Mouse (Mus musculus): ENCODE measurements around the gene D130043K22Rik. TPM values are rescaled to one million over a fixed set of nuclear protein-coding genes. Genes with fewer than 3 reads are reported as not detected.
"Not testable (repeated sequence)": the region's sequence is repeated elsewhere in the genome, so short reads cannot be mapped to it uniquely, and the experiment has no call there.

Gene D130043K22Rik
- total and polyA plus RNA-seq, 3 experiments = 0.55 TPM; not detected in 2

DNA sequence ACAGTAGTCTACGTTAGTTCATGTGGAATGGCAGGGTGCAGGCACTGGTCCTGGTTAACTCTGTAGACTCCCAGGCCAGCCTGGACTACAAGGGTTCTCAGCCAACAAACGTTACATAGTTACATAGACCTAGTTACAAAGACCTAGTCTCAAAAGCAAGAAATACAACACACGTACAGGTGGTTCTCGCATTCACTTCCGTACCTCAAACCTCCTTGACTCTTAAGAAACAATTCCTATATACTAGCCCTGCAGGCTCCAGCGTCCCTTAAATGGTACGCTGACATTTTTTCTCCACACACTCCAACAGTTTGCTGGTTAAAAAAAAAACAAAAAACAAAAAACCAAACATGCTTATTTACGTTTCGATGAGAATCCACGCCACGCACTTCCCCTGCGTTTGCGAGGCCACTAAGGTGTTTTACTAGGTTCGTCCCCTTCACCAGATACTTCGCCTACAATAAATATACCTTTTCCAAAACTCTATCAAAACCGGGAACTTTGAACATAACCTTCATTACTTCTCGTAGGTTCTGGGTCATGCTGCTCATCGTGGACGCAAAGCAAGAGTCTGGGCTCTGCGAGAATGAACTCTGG, 14.1 kb upstream of the D130043K22Rik start:
- H3K4me1 ChIP-seq (ENCODE audit: insufficient read depth, low read depth, low read length) = peaks cover 21% of the 10 kb centered on the region
- DNase-seq (ENCODE audit: low spot score) (no peak), ATAC-seq (ENCODE audit: extremely low read depth, insufficient number of reproducible peaks, low FRiP score, poor library complexity, severe bottlenecking) (no peak)
- peaks cover 42% of the 10 kb centered on the region for H3K36me3 ChIP-seq (replicated peaks)
- no peaks in the 10 kb centered on the region for H3K9me3 ChIP-seq (replicated peaks)
- H3K4me3 ChIP-seq (ENCODE audit: low read depth, low read length) = peak overlapping the region; percentile 96
- TF ChIP-seq CTCF (IDR thresholded peaks at IDR 0.05; ENCODE audit: low read depth, low read length) (no peak), POLR2AphosphoS5 (IDR thresholded peaks at IDR 0.05; ENCODE audit: insufficient replicate concordance, low read depth, low read length) (no peak), GATA2 (IDR thresholded peaks at IDR 0.05; ENCODE audit: borderline replicate concordance, low read depth, low read length) (no peak), GATA1 (IDR thresholded peaks at IDR 0.05; ENCODE audit: borderline replicate concordance, low read length) (no peak), TAL1 (conservative IDR thresholded peaks at IDR 0.05; ENCODE audit: low read depth, low read length) (no peak)
- H3K27me3 ChIP-seq (ENCODE audit: insufficient read depth, low read length) = no peaks in the 10 kb centered on the region

DNA sequence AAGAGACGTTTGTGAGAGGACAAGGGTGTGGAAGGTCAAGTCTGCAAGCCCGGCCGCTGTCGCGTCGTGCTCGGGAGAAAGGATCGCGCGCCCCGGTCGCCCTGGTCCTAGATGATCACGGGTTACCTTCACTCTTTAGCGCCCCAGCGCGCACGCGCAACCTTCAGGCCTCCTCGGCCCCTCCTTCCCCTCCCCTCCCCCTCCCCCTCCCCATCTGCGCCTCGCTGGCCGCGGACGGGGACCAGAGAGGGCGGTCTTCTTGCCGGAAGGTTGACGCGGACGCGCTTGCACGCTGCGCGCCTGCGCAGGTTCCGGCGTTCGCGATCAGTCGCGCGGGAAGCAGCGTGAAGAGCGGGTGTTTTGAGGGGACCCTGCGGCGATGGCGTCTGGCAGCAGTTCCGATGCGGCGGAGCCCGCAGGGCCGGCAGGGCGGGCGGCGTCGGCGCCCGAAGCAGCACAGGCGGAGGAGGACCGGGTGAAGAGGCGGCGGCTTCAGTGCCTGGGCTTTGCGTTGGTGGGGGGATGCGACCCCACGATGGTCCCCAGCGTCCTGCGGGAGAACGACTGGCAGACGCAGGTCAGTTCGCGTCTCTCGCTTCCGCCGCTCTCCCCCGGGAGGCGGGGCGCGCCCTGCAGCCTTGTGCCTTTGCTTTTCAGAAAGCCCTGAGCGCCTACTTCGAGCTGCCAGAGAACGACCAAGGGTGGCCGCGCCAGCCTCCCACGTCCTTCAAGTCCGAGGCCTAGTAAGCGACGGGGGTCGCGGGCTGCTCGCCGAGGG, 13.4 kb upstream of the D130043K22Rik start, which contains the start of the genes Acot13 and Tdp2:
Acot13 (minus strand) TSS at position 188 of the 778 bp plus-strand sequence.
Tdp2 (plus strand) TSS at position 327 of the 778 bp plus-strand sequence.
- Histone ChIP-seq H3K9me3 (replicated peaks) (no peaks in the 10 kb centered on the region), H3K4me3 (ENCODE audit: low read depth, low read length) (peak within 1 kb of the TSS; percentile 96), H3K27me3 (ENCODE audit: insufficient read depth, low read length) (no peaks in the 10 kb centered on the region), H3K4me1 (ENCODE audit: insufficient read depth, low read depth, low read length) (peaks cover 25% of the 10 kb centered on the region), H3K36me3 (replicated peaks) (peaks cover 43% of the 10 kb centered on the region)
- DNase-seq (ENCODE audit: low spot score) (peak; percentile 93), ATAC-seq (ENCODE audit: extremely low read depth, insufficient number of reproducible peaks, low FRiP score, poor library complexity, severe bottlenecking) (peak; percentile 66)
- TF ChIP-seq GATA1 (IDR thresholded peaks at IDR 0.05; ENCODE audit: borderline replicate concordance, low read length) (no peak), GATA2 (IDR thresholded peaks at IDR 0.05; ENCODE audit: borderline replicate concordance, low read depth, low read length) (no peak), POLR2AphosphoS5 (IDR thresholded peaks at IDR 0.05; ENCODE audit: insufficient replicate concordance, low read depth, low read length) (no peak), CTCF (IDR thresholded peaks at IDR 0.05; ENCODE audit: low read depth, low read length) (no peak), TAL1 (conservative IDR thresholded peaks at IDR 0.05; ENCODE audit: low read depth, low read length) (no peak)

DNA sequence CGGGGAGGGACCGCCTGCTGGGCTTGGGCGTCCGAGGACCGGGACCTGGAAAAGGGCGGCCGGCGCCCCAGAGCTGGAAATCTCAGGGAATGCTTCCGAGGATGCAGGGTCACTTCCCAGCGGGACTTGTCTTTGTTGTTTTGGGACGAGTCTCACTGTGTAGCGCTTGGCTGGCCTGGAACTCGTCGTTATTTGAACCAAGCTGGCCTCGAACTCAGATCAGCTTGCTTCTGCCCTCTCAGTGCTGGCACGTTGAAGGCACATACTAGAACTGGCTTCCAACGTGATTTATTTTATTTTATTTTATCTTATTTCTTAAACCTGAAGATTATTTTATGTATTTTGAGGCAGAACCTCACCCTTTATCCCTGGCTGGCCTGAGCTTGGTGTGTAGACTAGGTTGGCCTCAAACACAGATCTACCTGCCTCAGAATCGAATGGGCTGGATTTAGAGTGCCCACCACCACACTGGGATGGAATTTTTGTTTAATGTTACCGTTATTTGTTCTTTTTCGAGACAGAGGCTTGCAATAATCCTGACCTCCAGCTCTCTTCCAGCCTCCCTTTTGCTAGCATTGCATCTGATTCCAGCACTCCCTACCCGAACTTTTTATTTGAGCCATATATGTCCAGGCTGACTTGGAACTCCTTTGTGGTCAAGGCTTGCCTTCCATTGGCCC, 12.7 kb upstream of the D130043K22Rik start:
- no peak for TF ChIP-seq CTCF (IDR thresholded peaks at IDR 0.05; ENCODE audit: low read depth, low read length)
- TF ChIP-seq POLR2AphosphoS5 (IDR thresholded peaks at IDR 0.05; ENCODE audit: insufficient replicate concordance, low read depth, low read length) = no peak
- no peak for TF ChIP-seq GATA2 (IDR thresholded peaks at IDR 0.05; ENCODE audit: borderline replicate concordance, low read depth, low read length)
- TF ChIP-seq GATA1 (IDR thresholded peaks at IDR 0.05; ENCODE audit: borderline replicate concordance, low read length) = no peak
- TF ChIP-seq TAL1 (conservative IDR thresholded peaks at IDR 0.05; ENCODE audit: low read depth, low read length) = no peak
- Histone ChIP-seq H3K4me1 (ENCODE audit: insufficient read depth, low read depth, low read length) (peaks cover 27% of the 10 kb centered on the region), H3K36me3 (replicated peaks) (peaks cover 41% of the 10 kb centered on the region), H3K4me3 (ENCODE audit: low read depth, low read length) (peak overlapping the region; percentile 96), H3K27me3 (ENCODE audit: insufficient read depth, low read length) (no peaks in the 10 kb centered on the region), H3K9me3 (replicated peaks) (no peaks in the 10 kb centered on the region)
- ATAC-seq (ENCODE audit: extremely low read depth, insufficient number of reproducible peaks, low FRiP score, poor library complexity, severe bottlenecking) = no peak
- no peak for DNase-seq (ENCODE audit: low spot score)

DNA sequence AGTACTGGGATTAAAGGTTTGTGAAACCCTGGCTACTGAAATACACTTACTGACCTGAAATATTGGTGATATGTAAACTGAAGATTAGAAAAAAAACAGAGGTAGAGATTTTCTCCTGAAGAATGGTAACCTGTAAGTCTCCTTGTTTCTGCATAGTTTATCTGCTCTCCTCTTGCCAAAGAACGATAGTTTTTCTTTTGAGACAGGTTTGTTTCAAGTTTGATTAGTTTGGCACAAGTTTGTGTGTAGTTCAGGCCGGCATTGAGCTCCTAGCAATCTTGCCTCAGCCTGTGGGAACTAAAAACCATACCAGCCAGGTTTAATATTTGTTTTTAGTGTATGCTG, 12.2 kb upstream of the D130043K22Rik start:
- DNase-seq (ENCODE audit: low spot score) (no peak), ATAC-seq (ENCODE audit: extremely low read depth, insufficient number of reproducible peaks, low FRiP score, poor library complexity, severe bottlenecking) (no peak)
- TF ChIP-seq GATA1 (IDR thresholded peaks at IDR 0.05; ENCODE audit: borderline replicate concordance, low read length) (no peak), GATA2 (IDR thresholded peaks at IDR 0.05; ENCODE audit: borderline replicate concordance, low read depth, low read length) (no peak), CTCF (IDR thresholded peaks at IDR 0.05; ENCODE audit: low read depth, low read length) (no peak), TAL1 (conservative IDR thresholded peaks at IDR 0.05; ENCODE audit: low read depth, low read length) (no peak), POLR2AphosphoS5 (IDR thresholded peaks at IDR 0.05; ENCODE audit: insufficient replicate concordance, low read depth, low read length) (no peak)
- Histone ChIP-seq H3K36me3 (replicated peaks) (peaks cover 42% of the 10 kb centered on the region), H3K9me3 (replicated peaks) (no peaks in the 10 kb centered on the region), H3K4me3 (ENCODE audit: low read depth, low read length) (peak overlapping the region; percentile 96), H3K27me3 (ENCODE audit: insufficient read depth, low read length) (no peaks in the 10 kb centered on the region), H3K4me1 (ENCODE audit: insufficient read depth, low read depth, low read length) (peaks cover 29% of the 10 kb centered on the region)

DNA sequence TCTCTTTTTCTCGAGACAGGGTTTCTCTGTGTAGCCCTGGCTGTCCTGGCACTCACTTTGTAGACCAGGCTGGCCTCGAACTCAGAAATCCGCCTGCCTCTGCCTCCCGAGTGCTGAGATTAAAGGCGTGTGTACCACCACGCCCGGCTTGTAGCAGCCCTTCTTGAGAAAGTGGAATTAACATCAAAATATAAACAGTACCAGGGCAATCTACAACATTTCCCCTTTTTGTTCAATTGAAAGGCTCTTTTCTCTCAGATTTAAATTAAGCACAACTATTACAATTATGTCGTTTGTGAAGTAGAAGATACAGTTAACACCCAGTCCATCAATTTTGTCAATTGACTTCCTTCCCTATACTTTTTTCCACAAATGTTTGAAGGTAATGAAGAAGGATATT, 7.2 kb upstream of the D130043K22Rik start:
- H3K9me3 ChIP-seq (replicated peaks); H3K4me3 ChIP-seq (ENCODE audit: low read depth, low read length); DNase-seq (ENCODE audit: low spot score); H3K27me3 ChIP-seq (ENCODE audit: insufficient read depth, low read length); ATAC-seq (ENCODE audit: extremely low read depth, insufficient number of reproducible peaks, low FRiP score, poor library complexity, severe bottlenecking): not testable (repeated sequence)
- H3K36me3 ChIP-seq (replicated peaks) = peaks cover 65% of the 10 kb centered on the region
- H3K4me1 ChIP-seq (ENCODE audit: insufficient read depth, low read depth, low read length) = peaks cover 41% of the 10 kb centered on the region

DNA sequence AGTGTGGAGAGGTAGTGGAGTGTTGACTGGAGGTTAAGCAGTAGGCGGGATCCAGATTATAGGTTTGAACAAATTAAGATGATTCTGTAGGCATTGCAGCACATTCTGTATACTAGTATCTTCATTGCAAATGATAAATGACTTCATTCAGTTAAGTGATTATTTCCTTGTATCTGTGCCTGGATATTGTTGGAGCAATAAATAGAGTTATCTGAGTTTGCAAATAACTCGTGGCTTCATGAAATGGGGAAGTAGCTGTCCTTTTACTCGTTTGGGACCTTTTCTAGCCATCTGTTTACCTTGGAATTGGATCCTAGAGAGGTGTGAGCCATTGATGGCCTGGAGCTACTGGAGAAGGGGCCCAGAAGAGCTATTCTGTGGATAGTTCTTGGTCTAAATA, 5.1 kb upstream of the D130043K22Rik start:
- H3K36me3 ChIP-seq (replicated peaks) = peaks cover 67% of the 10 kb centered on the region

More for the DNA sequence above, 5.1 kb upstream of the D130043K22Rik start:
- Histone ChIP-seq H3K9me3 (replicated peaks) (no peaks in the 10 kb centered on the region), H3K27me3 (ENCODE audit: insufficient read depth, low read length) (no peaks in the 10 kb centered on the region), H3K4me3 (ENCODE audit: low read depth, low read length) (no peak overlapping the region), H3K4me1 (ENCODE audit: insufficient read depth, low read depth, low read length) (peaks cover 32% of the 10 kb centered on the region)
- TF ChIP-seq GATA1 (IDR thresholded peaks at IDR 0.05; ENCODE audit: borderline replicate concordance, low read length) (no peak), POLR2AphosphoS5 (IDR thresholded peaks at IDR 0.05; ENCODE audit: insufficient replicate concordance, low read depth, low read length) (no peak), GATA2 (IDR thresholded peaks at IDR 0.05; ENCODE audit: borderline replicate concordance, low read depth, low read length) (no peak), CTCF (IDR thresholded peaks at IDR 0.05; ENCODE audit: low read depth, low read length) (no peak), TAL1 (conservative IDR thresholded peaks at IDR 0.05; ENCODE audit: low read depth, low read length) (no peak)
- DNase-seq (ENCODE audit: low spot score) (no peak), ATAC-seq (ENCODE audit: extremely low read depth, insufficient number of reproducible peaks, low FRiP score, poor library complexity, severe bottlenecking) (no peak)
